Mouse (Mus musculus) thymus, adult 2 months (tissue): ENCODE results near the gene Nr1h4. TPM values are rescaled to one million over a fixed set of nuclear protein-coding genes. Genes with fewer than 3 reads are reported as not detected.
A peak's percentile ranks its signal among the peaks of the same experiment; 100 is the strongest.

ENCODE experiments used
- DNase-seq: peaks from one replicate; pipeline ENCODE4 v3.0.0; 2021
- H3K27ac ChIP-seq: fragments of 200-500 bp; 2 replicates; pipeline ENCODE4 v1.5.1; 2012; ENCODE audit warnings: low read length, control low read depth; ENCODE audit not compliant: control insufficient read depth, insufficient read depth
- H3K27me3 ChIP-seq: fragments of 200-500 bp; 2 replicates; pipeline ENCODE4 v1.6.1; 2012; ENCODE audit warnings: mild to moderate bottlenecking, low read length, moderate library complexity, mixed read lengths; ENCODE audit not compliant: control insufficient read depth, insufficient read depth
- H3K36me3 ChIP-seq: fragments of 200-500 bp; 2 replicates; pipeline ENCODE4 v1.6.1; 2012; ENCODE audit warnings: mild to moderate bottlenecking, low read length, moderate library complexity; ENCODE audit not compliant: control insufficient read depth, insufficient read depth
- H3K4me1 ChIP-seq: fragments of 200-500 bp; replicated peaks from 2 replicates; pipeline ENCODE4 v1.6.1; 2012; ENCODE audit warnings: low read length; ENCODE audit not compliant: control insufficient read depth, insufficient read depth
- H3K4me3 ChIP-seq: fragments of 200-500 bp; 2 replicates; pipeline ENCODE4 v1.5.1; 2012; ENCODE audit warnings: mild to moderate bottlenecking, low read length, control low read depth, moderate library complexity; ENCODE audit not compliant: control insufficient read depth, insufficient read depth
- CTCF ChIP-seq: fragments of 200-500 bp; IDR thresholded peaks from 2 replicates; pipeline ENCODE4 v1.5.1; 2012; ENCODE audit warnings: mild to moderate bottlenecking, control low read depth, low read length, moderate library complexity, borderline replicate concordance; ENCODE audit not compliant: control insufficient read depth, poor library complexity, insufficient read depth; ENCODE audit errors: extremely low read depth
- POLR2A ChIP-seq: fragments of 200-500 bp; IDR thresholded peaks from 2 replicates; pipeline ENCODE4 v1.6.1; 2012; ENCODE audit warnings: mild to moderate bottlenecking, low read length, control low read depth, moderate library complexity; ENCODE audit not compliant: control insufficient read depth, poor library complexity, insufficient read depth; ENCODE audit errors: extremely low read depth
- WGBS: fragments of 180-500 bp; shearing (Covaris S2); methylation state at CpG from one replicate; pipeline ENCODE4 v1.1.7; 2018; 5-methylcytosine and 5-hydroxymethylcytosine counted together
- polyA plus RNA-seq: library from polyadenylated mRNA; depleted of rRNA; stranded (reverse); fragments of >200 nt; gene quantifications from 2 replicates; pipeline ENCODE4 v1.2.3, GENCODE M21; 2012

Nr1h4 gene
- polyA plus RNA-seq, 1 experiment: 0.23 TPM

DNA sequence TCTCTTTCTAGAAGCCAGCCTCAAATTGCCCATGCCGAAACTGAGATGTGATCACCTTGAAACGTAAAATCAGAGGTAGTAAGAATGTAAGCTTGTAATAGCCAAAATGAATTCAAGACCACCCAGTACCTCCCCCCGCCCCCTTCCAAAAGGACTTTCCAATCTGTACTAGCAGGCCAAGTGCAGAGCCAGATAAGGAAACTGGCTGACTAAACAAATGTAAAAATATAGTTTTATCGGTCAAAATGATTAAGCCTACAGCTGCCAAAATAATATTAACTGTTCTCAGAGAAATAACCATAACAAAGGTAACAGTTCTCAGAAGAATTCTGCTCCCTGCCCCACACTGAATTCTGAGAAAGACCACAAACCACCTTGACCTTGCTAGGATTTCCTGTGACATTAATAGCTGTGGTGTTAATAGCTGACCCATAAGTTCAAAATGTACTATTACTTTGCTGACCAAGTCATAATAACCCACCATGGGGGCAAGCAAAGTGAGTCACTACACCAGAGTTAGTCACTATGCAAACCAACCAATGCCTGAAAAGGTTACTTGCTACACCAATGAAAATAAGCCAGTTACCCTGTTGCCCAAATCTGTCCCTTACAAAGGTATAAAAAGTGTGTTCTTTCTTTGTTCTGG lies 68.5 kb downstream of the Nr1h4 start:
- Histone ChIP-seq H3K36me3 (no peaks in the 10 kb centered on the region), H3K27me3 (no peaks in the 10 kb centered on the region), H3K4me3 (no peak overlapping the region), H3K4me1 (peaks cover 5% of the 10 kb centered on the region), H3K27ac (no peak overlapping the region)
- TF ChIP-seq CTCF: no peak
- TF ChIP-seq POLR2A: no peak
- WGBS: 75% methylated on average over 4 of the region's 4 CpGs
- DNase-seq: no peak

DNA sequence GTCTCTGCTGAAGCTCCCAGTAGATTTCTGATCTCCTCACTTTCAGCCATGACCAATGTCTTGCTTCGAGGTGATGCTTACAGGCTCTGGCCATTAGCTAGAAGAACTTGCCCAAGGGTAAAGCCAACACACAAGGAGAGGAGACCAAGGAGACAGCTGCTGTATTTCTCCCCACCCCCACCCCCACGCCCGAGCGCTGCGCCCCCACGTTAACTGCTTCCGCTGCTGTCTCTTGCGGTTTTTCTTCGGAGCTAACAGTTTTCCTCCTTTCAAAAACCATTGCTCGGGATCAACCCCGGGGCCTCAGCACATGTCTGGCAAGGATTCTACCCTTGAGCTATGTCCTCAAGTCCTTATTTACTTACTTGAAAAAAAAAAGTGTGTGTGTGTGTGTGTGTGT lies 70.5 kb downstream of the Nr1h4 start:
- no peaks in the 10 kb centered on the region for H3K27me3 ChIP-seq
- H3K27ac ChIP-seq: peak overlapping the region; percentile 56
- H3K4me3 ChIP-seq: no peak overlapping the region
- DNase-seq: no peak
- WGBS: 63% methylated on average over 11 of the region's 11 CpGs
- no peak for TF ChIP-seq POLR2A
- no peak for TF ChIP-seq CTCF
- H3K36me3 ChIP-seq: no peaks in the 10 kb centered on the region
- peaks cover 5% of the 10 kb centered on the region for H3K4me1 ChIP-seq

DNA sequence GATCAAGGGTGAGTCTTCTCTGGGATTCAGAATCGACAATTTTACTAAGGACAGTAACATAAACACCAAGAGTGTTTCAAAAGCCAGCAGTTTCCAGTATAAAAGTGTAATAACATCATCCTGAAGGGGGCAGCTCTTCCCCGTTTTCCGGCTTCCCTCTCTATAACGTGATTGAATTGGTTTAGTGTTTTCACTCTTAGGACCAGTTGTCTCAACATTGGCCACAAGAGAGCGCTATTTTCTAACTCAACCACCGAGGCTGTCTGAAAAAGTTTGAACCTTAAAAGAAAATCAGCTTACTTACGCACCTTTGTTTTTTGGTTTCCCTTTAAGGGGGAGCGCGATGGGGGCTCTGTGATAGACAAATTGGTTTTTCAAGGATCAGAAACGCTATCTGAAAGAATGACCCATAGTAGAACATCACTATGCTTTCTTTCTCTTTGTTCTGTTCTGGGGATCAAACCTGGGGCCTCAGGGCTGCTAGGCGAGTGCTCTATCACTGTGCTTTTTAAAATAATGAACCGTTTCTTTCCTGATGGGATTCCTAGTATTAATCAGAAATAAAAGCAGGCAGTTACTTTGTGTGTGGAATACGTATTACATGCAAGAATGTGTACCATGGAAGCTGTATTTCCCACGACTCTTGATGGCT lies 71.4 kb downstream of the Nr1h4 start:
- 22% methylated on average over 14 of the region's 14 CpGs for WGBS
- H3K27ac ChIP-seq: no peak overlapping the region
- H3K36me3 ChIP-seq: no peaks in the 10 kb centered on the region
- H3K4me3 ChIP-seq: no peak overlapping the region
- peak; percentile 88 for DNase-seq
- peaks cover 5% of the 10 kb centered on the region for H3K4me1 ChIP-seq
- no peaks in the 10 kb centered on the region for H3K27me3 ChIP-seq
- TF ChIP-seq POLR2A: no peak
- no peak for TF ChIP-seq CTCF

DNA sequence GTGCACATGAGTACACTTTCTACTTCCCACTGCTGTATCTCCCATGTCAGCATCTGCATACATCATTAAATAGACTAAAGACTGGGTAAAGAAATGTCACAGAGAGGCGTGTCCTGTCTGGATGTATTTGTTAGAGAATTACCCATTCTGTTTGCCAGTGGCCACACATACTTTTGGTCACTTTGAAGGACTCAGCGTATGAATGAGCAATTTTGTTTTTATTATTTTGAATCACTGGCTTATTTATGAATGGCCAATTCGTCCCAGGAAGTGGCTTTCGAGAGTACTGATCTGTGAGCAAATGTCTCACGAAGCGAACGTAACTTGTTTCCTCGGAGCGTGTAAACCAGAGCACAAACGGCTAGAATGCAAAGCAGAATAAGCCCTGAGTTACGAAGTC lies 72.4 kb downstream of the Nr1h4 start:
- Histone ChIP-seq H3K4me1 (peaks cover 5% of the 10 kb centered on the region), H3K27ac (no peak overlapping the region), H3K27me3 (no peaks in the 10 kb centered on the region), H3K4me3 (no peak overlapping the region), H3K36me3 (no peaks in the 10 kb centered on the region)
- 96% methylated on average over 11 of the region's 11 CpGs for WGBS
- TF ChIP-seq CTCF: no peak
- no peak for TF ChIP-seq POLR2A
- no peak for DNase-seq

DNA sequence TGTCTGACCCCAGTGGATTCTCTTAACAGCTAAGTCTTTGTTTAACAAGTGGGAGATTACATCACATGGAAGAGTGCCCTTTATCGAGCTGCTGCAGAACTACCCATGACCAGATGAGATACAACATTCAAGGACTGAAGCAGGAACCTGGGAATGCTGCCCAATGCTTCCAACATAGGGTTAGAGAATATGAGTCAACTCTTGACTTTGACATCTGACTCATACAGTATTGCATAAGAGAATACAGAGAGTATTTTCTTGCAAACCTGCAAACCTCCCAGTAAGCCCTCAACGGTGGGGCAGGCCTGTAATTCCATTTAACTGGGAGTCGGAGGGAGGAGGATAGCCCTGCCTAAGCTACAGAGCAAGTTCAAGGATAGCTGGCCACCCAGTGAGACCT lies 74.6 kb downstream of the Nr1h4 start:
- no peak for DNase-seq
- TF ChIP-seq POLR2A (no peak), CTCF (no peak)
- Histone ChIP-seq H3K4me3 (no peak overlapping the region), H3K27ac (no peak overlapping the region), H3K4me1 (peaks cover 7% of the 10 kb centered on the region), H3K36me3 (no peaks in the 10 kb centered on the region), H3K27me3 (no peaks in the 10 kb centered on the region)
- WGBS: 89% methylated on average over 3 of the region's 3 CpGs

DNA sequence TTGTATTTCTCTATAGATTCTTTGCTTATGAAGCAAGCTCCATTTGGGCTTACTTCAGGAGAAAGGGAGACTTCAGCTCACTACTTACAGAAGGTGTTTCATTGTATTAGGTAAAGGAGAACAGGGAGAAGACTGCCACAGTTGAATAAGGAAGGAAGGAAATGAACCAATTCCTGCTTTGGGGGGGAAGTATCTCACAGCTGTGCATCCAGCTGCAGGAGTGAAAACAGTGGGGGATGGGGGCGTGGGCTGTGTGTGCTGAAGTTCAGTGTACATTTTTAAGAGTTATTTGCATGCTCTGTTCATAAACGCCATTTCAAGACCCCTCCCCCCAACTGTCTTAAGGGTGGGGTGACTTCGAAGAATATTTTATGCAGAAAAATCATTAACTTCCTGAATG lies 79.6 kb downstream of the Nr1h4 start:
- Histone ChIP-seq H3K4me3 (no peak overlapping the region), H3K4me1 (peaks cover 8% of the 10 kb centered on the region), H3K27me3 (no peaks in the 10 kb centered on the region), H3K36me3 (no peaks in the 10 kb centered on the region), H3K27ac (no peak overlapping the region)
- 16% methylated on average over 3 of the region's 3 CpGs for WGBS
- DNase-seq: peak; percentile 31
- TF ChIP-seq CTCF (no peak), POLR2A (no peak)
